Mouse (Mus musculus) midbrain, embryonic 11.5 days (tissue): ENCODE measurements at regions not wholly inside any gene's neighbourhood (a gene's known extent, or its start where the extent isn't known, plus 50 kb on each side); places are given as distances from the start of the nearest gene placed in this dataset.

Source experiments
- ATAC-seq: fragments of 200-750 bp; cut with Nextera tagmentation; 2 replicates; pipeline ENCODE4 v1.8.0; 2017; ENCODE audit warnings: moderate TSS enrichment, moderate library complexity; ENCODE audit not compliant: low FRiP score
- DNase-seq: peaks from one replicate; pipeline ENCODE4 v3.0.0; 2015; ENCODE audit warnings: low spot score; ENCODE audit errors: missing footprints
- H3K27ac ChIP-seq: fragments of 300-500 bp; sonication (generic); 2 replicates; pipeline ENCODE4 v1.5.1; 2014; ENCODE audit warnings: low read depth, low read length
- H3K27me3 ChIP-seq: fragments of 300-500 bp; sonication (generic); 2 replicates; pipeline ENCODE4 v1.6.1; 2014; ENCODE audit warnings: mild to moderate bottlenecking, low read length, moderate library complexity, mixed read lengths; ENCODE audit not compliant: control insufficient read depth, insufficient read depth
- H3K36me3 ChIP-seq: fragments of 300-500 bp; sonication (generic); 2 replicates; pipeline ENCODE4 v1.6.1; 2014; ENCODE audit warnings: mild to moderate bottlenecking, low read length, moderate library complexity, mixed read lengths; ENCODE audit not compliant: control insufficient read depth, insufficient read depth
- H3K4me1 ChIP-seq: fragments of 300-500 bp; sonication (generic); 2 replicates; pipeline ENCODE4 v1.6.1; 2014; ENCODE audit warnings: low read length; ENCODE audit not compliant: control insufficient read depth, insufficient read depth
- H3K4me2 ChIP-seq: fragments of 300-500 bp; sonication (generic); 2 replicates; pipeline ENCODE4 v1.6.1; 2014; ENCODE audit warnings: mild to moderate bottlenecking, moderate library complexity
- H3K4me3 ChIP-seq: fragments of 300-500 bp; sonication (generic); 2 replicates; pipeline ENCODE4 v1.5.1; 2014; ENCODE audit warnings: low read depth, low read length
- H3K9ac ChIP-seq: fragments of 300-500 bp; sonication (generic); 2 replicates; pipeline ENCODE4 v1.6.1; 2014; ENCODE audit warnings: low read length
- H3K9me3 ChIP-seq: fragments of 300-500 bp; sonication (generic); 2 replicates; pipeline ENCODE4 v1.6.1; 2016; ENCODE audit warnings: low read length; ENCODE audit not compliant: control insufficient read depth
- WGBS: fragments of 180-500 bp; shearing (Covaris S2); extraction: QIAGEN DNeasy Blood & Tissue Kit; methylation state at CpG from one replicate; pipeline ENCODE4 v1.1.7; 2014; 5-methylcytosine and 5-hydroxymethylcytosine counted together

DNA sequence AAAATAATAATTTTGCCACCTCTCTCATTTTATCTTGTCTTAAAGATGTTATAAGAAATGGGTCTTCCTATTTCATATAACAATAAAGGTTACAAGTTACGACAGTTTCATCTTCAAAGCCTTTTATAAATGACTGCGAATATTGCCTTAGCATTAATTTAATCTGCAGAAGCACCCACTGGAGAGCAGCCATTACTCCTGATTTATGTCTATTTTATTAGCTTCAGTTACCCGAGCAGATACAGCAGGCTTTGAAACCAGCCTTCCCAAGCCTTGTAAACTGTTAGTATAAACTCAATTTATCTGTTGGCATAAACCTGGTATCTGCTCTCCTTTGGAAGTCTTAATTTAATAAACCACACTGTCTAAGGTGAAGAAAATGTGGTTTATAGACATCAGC lies 2851.6 kb upstream of the Gm6569 start:
- Histone ChIP-seq H3K27me3 (no peaks in the 10 kb centered on the region), H3K4me1 (no peaks in the 10 kb centered on the region), H3K4me3 (no peak overlapping the region), H3K4me2 (no peak overlapping the region), H3K27ac (no peak overlapping the region), H3K36me3 (no peaks in the 10 kb centered on the region), H3K9me3 (no peaks in the 10 kb centered on the region), H3K9ac (no peak overlapping the region)
- DNase-seq (no peak), ATAC-seq (no peak)
- whole genome bisulfite sequencing, result 84% methylated on average over 3 of the region's 3 CpGs

GRCm38 (mm10) chr15:70987973-70988570 lies 2846.3 kb upstream of the Gm6569 start:
- no peaks in the 10 kb centered on the region for H3K9me3 ChIP-seq
- no peaks in the 10 kb centered on the region for H3K27me3 ChIP-seq
- H3K4me2 ChIP-seq, result no peak overlapping the region
- no peak overlapping the region for H3K9ac ChIP-seq
- no peaks in the 10 kb centered on the region for H3K36me3 ChIP-seq
- H3K4me1 ChIP-seq, result no peaks in the 10 kb centered on the region
- WGBS, result 87% methylated on average over 4 of the region's 4 CpGs
- no peak overlapping the region for H3K4me3 ChIP-seq
- DNase-seq (no peak), ATAC-seq (no peak)
- H3K27ac ChIP-seq, result no peak overlapping the region

DNA sequence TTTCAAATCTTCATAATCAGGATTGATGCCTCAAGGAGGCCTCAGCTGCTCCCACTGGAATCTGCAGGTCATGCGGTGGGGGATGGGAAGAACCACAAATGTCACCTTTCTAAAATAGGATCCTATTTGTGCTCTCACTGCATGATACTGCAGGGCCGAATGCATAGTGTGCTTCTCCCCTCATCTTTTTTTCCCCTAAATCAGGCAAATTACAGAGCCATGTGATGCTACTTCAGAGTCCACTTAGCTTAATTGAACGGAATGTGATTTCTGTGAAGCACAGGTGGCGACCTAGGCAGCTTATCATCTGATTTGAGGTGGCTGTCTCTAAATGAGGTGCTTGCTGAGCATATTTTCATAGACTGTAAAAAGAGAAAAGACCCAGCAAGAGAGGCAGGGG lies 2841.0 kb upstream of the Gm6569 start:
- H3K27ac ChIP-seq, result no peak overlapping the region
- peaks cover 2% of the 10 kb centered on the region; the same call in 1 of the 2 replicates for H3K4me1 ChIP-seq
- DNase-seq (no peak), ATAC-seq (no peak)
- H3K36me3 ChIP-seq, result no peaks in the 10 kb centered on the region
- no peaks in the 10 kb centered on the region for H3K9me3 ChIP-seq
- WGBS, result 82% methylated on average over 4 of the region's 4 CpGs
- no peak overlapping the region for H3K4me3 ChIP-seq
- H3K4me2 ChIP-seq, result no peak overlapping the region
- no peak overlapping the region for H3K9ac ChIP-seq
- H3K27me3 ChIP-seq, result no peaks in the 10 kb centered on the region

DNA sequence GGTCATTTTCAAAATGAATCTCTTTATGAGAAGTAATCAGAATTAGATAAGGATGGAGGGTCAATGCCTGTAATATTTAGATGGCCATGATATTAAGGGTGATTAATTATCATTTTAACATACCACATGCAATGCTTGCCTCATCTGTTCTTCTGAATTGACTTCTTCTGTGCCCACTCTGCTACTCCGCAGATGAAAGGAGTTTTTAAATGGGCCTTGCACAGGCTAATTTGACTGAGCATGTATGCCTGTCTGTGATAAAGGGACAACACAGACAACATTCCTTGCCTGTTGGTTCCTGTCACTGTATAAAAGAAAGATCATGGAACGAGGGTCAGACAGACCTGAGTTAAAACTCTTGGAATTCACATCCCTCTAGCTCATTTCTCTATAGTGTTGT lies 2824.0 kb upstream of the Gm6569 start:
- ATAC-seq (peak; percentile 45; the same call in 1 of the 2 replicates), DNase-seq (peak; percentile 85)
- no peak overlapping the region for H3K4me2 ChIP-seq
- H3K27ac ChIP-seq, result no peak overlapping the region
- H3K27me3 ChIP-seq, result no peaks in the 10 kb centered on the region
- WGBS, result 50% methylated on average over 2 of the region's 2 CpGs
- H3K4me1 ChIP-seq, result peaks cover 9% of the 10 kb centered on the region; the same call in 1 of the 2 replicates
- no peaks in the 10 kb centered on the region for H3K36me3 ChIP-seq
- no peak overlapping the region for H3K4me3 ChIP-seq
- no peaks in the 10 kb centered on the region for H3K9me3 ChIP-seq
- H3K9ac ChIP-seq, result no peak overlapping the region

GRCm38 (mm10) chr15:71010773-71011172 lies 2823.6 kb upstream of the Gm6569 start:
- peak; percentile 86 for DNase-seq
- H3K9ac ChIP-seq, result no peak overlapping the region
- no peaks in the 10 kb centered on the region for H3K9me3 ChIP-seq
- peak; percentile 65; the same call in 1 of the 2 replicates for ATAC-seq
- H3K36me3 ChIP-seq, result no peaks in the 10 kb centered on the region
- H3K27ac ChIP-seq, result no peak overlapping the region
- 32% methylated on average over 5 of the region's 5 CpGs for WGBS
- H3K27me3 ChIP-seq, result no peaks in the 10 kb centered on the region
- H3K4me1 ChIP-seq, result peaks cover 9% of the 10 kb centered on the region; the same call in 1 of the 2 replicates
- H3K4me3 ChIP-seq, result no peak overlapping the region
- no peak overlapping the region for H3K4me2 ChIP-seq

GRCm38 (mm10) chr15:71054251-71054852 lies 2780.0 kb upstream of the Gm6569 start:
- DNase-seq (no peak), ATAC-seq (no peak)
- H3K27me3 ChIP-seq, result no peaks in the 10 kb centered on the region
- H3K9ac ChIP-seq, result no peak overlapping the region
- no peak overlapping the region for H3K27ac ChIP-seq
- H3K4me3 ChIP-seq, result no peak overlapping the region
- no peaks in the 10 kb centered on the region for H3K4me1 ChIP-seq
- no peaks in the 10 kb centered on the region for H3K36me3 ChIP-seq
- H3K9me3 ChIP-seq, result no peaks in the 10 kb centered on the region
- WGBS, result 77% methylated on average over 5 of the region's 5 CpGs
- no peak overlapping the region for H3K4me2 ChIP-seq

- Histone ChIP-seq H3K9me3 (no peaks in the 10 kb centered on the region), H3K9ac (no peak overlapping the region), H3K4me2 (no peak overlapping the region), H3K4me3 (no peak overlapping the region), H3K27ac (no peak overlapping the region), H3K27me3 (no peaks in the 10 kb centered on the region), H3K4me1 (no peaks in the 10 kb centered on the region), H3K36me3 (no peaks in the 10 kb centered on the region)
- ATAC-seq (no peak), DNase-seq (no peak)
- 95% methylated on average over 1 of the region's 1 CpGs for WGBS
These were observed 2747.9 kb upstream of the Gm6569 start for GRCm38 (mm10) chr15:71086367-71086997.

- H3K4me1 ChIP-seq, result no peaks in the 10 kb centered on the region
- DNase-seq (no peak), ATAC-seq (no peak; the same call in 1 of the 2 replicates)
- H3K9ac ChIP-seq, result no peak overlapping the region
- H3K4me2 ChIP-seq, result no peak overlapping the region
- H3K4me3 ChIP-seq, result no peak overlapping the region
- H3K9me3 ChIP-seq, result no peaks in the 10 kb centered on the region
- no peaks in the 10 kb centered on the region for H3K27me3 ChIP-seq
- H3K36me3 ChIP-seq, result no peaks in the 10 kb centered on the region
- H3K27ac ChIP-seq, result no peak overlapping the region
- WGBS, result 55% methylated on average over 3 of the region's 3 CpGs
These were observed 2735.2 kb upstream of the Gm6569 start for GRCm38 (mm10) chr15:71099111-71099510.

GRCm38 (mm10) chr15:71129802-71130201 lies 2704.6 kb upstream of the Gm6569 start:
- H3K36me3 ChIP-seq, result no peaks in the 10 kb centered on the region
- H3K4me3 ChIP-seq, result no peak overlapping the region
- H3K4me2 ChIP-seq, result no peak overlapping the region
- H3K27me3 ChIP-seq, result no peaks in the 10 kb centered on the region
- no peak overlapping the region for H3K27ac ChIP-seq
- no peaks in the 10 kb centered on the region for H3K9me3 ChIP-seq
- H3K4me1 ChIP-seq, result no peaks in the 10 kb centered on the region
- ATAC-seq (peak; percentile 61), DNase-seq (no peak)
- no peak overlapping the region for H3K9ac ChIP-seq
